Mouse (Mus musculus): ENCODE measurements around the gene Lag3. TPM values are rescaled to one million over a fixed set of nuclear protein-coding genes. Genes with fewer than 3 reads are reported as not detected.

The Lag3 gene
- polyA plus RNA-seq, 1 experiment from 2014 or later = 2.2 TPM

DNA sequence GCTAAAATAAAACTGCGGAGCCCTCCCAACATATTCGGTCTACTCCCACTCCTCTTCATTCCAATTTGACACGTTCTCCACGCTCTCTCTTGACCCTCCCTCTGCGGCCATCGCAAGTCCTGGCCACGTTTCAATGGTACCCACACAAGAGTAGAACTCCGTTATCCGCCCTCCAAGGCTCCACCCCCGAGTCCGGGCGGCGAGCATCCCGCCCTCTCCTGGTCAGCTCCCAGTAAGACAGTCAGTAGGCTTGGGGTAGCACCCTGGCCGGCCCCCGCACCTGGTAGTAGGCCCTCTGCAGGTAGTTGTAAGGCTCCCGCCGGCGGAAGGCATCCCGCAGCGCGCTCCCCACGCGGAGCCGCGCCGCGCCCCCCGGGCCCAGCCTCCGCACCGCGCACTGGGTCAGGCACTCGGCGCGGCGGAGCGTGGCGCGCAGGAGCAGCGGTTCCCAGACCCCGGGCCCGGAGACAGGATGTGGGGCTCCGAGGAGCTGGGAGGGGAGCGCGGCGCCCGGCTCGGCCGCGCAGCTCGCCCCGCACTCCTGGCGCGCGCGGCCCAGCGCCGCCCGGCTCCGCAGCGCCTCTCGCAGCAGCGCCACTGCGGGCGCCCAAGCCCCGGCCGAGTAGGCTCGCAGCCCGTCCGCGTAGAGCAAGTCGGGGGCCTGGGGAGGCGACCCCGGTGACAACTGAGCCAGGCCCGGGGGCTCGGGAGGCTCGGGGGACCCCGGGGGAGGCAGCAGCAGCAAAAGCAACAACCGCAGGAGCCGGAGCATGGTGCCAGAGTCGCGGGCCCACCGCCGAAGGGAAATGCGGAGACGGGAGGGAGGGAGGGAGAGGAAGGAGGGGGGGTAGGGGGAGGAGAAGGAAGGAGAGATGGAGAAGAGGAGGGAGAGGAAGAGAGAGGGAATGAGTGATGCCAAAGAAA is 54.3 kb downstream of the Lag3 start, which contains the start of gene P3h3:
TSS of gene P3h3 (minus strand) at position 837 of the 924 bp plus-strand sequence.
- no peaks in the 10 kb centered on the region for H3K9me3 ChIP-seq
- peaks cover 44% of the 10 kb centered on the region for H3K4me1 ChIP-seq (replicated peaks)
- peak within 1 kb of the TSS; percentile 86 for H3K4me3 ChIP-seq (replicated peaks)
- peak; percentile 83 for ATAC-seq (ENCODE audit: insufficient number of reproducible peaks, insufficient read depth, low FRiP score, low TSS enrichment, low read depth)
- WGBS = under 1% methylated on average over 83 of the region's 86 CpGs
- H3K36me3 ChIP-seq = peaks cover 32% of the 10 kb centered on the region
- H3K4me2 ChIP-seq = peak within 1 kb of the TSS; percentile 80
- peak within 1 kb of the TSS; percentile 99 for H3K27ac ChIP-seq
- peak within 1 kb of the TSS; percentile 99 for H3K9ac ChIP-seq (replicated peaks)
- H3K27me3 ChIP-seq = peaks cover 12% of the 10 kb centered on the region; the same call in 1 of the 2 replicates

DNA sequence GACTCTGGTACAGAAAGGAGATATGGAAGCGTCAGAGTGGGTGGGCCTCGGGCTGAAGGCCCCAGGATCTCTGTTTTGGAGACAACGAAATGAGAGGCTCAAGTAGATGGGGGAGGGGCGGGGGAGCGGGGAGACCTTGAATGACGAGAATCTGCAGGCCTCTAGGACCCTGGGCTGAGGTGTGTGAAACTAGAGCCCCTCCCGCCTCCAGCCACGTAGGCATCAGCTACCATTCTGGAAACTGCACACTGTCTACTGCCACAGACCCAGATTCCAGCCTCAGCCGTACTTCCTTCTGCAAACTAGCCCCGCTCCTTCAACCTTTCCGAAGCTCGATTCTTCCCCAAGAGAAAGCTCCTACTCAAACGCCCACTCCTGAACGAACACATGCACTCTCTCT is 55.2 kb downstream of the Lag3 start:
- 5% methylated on average over 14 of the region's 14 CpGs for whole genome bisulfite sequencing
- peak; percentile 72 for ATAC-seq (ENCODE audit: insufficient number of reproducible peaks, insufficient read depth, low FRiP score, low TSS enrichment, low read depth)
- peaks cover 35% of the 10 kb centered on the region for H3K4me1 ChIP-seq (replicated peaks)

DNA sequence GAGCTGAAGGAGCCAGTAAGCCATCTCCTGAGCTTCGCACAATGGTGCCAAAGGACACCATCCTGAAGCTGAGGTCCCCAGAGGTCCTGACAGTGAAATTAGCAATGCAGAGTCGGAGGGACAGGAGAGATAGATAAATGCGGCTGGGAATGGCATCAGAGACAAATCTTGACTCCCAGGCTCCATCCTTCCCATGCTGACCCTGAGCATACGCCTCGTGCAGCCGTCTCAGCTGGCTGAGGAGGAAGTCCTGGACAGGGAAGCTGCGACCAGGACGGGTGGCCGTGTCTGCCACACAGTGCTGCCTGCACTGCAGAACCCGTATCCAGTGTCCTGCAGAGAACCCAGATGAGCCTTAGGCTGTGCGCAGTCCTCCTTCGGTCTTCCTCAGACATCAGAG is 56.9 kb downstream of the Lag3 start:
- no peaks in the 10 kb centered on the region for H3K9me3 ChIP-seq
- peaks cover 27% of the 10 kb centered on the region for H3K4me1 ChIP-seq (replicated peaks)
- peaks cover 4% of the 10 kb centered on the region; the same call in 1 of the 2 replicates for H3K27me3 ChIP-seq
- 75% methylated on average over 12 of the region's 12 CpGs for WGBS
- H3K27ac ChIP-seq = no peak overlapping the region
- no peak overlapping the region for H3K4me2 ChIP-seq
- H3K36me3 ChIP-seq = peaks cover 50% of the 10 kb centered on the region
- no peak for ATAC-seq (ENCODE audit: insufficient number of reproducible peaks, insufficient read depth, low FRiP score, low TSS enrichment, low read depth)
- H3K4me3 ChIP-seq (replicated peaks) = no peak overlapping the region
- H3K9ac ChIP-seq (replicated peaks) = no peak overlapping the region

More for the DNA sequence above, 55.2 kb downstream of the Lag3 start:
- Histone ChIP-seq H3K27me3 (peaks cover 4% of the 10 kb centered on the region; the same call in 1 of the 2 replicates), H3K27ac (peak overlapping the region; percentile 99), H3K36me3 (peaks cover 39% of the 10 kb centered on the region), H3K9me3 (no peaks in the 10 kb centered on the region), H3K4me3 (replicated peaks) (peak overlapping the region; percentile 86), H3K4me2 (peak overlapping the region; percentile 80), H3K9ac (replicated peaks) (peak overlapping the region; percentile 99)

Other genes starting within 250 kb of the Lag3 start
- 46.9 and 49.1 TPM in 2 replicates for gene Lpcat3, start 248.7 kb downstream of the Lag3 start, polyA plus RNA-seq (2016; fragmentation: Nextera tagmentation; extraction: Ambion mirVana)
- 199 and 219 TPM in 2 replicates for gene Emg1, start 199.5 kb downstream of the Lag3 start, polyA plus RNA-seq (2016; fragmentation: Nextera tagmentation; extraction: Ambion mirVana)
- gene Phb2, start 199.4 kb downstream of the Lag3 start, polyA plus RNA-seq (2016; fragmentation: Nextera tagmentation; extraction: Ambion mirVana) = 358 and 367 TPM in 2 replicates
- gene Ptpn6, start 173.0 kb downstream of the Lag3 start, polyA plus RNA-seq (2016; fragmentation: Nextera tagmentation; extraction: Ambion mirVana) = 6.0 and 6.4 TPM in 2 replicates
- 479 and 511 TPM in 2 replicates for gene Grcc10, start 170.3 kb downstream of the Lag3 start, polyA plus RNA-seq (2016; fragmentation: Nextera tagmentation; extraction: Ambion mirVana)
- not detected in 2 replicates for gene Gm45234, start 155.7 kb downstream of the Lag3 start, polyA plus RNA-seq (2016; fragmentation: Nextera tagmentation; extraction: Ambion mirVana)
- 17.1 and 17.4 TPM in 2 replicates for gene Atn1, start 155.2 kb downstream of the Lag3 start, polyA plus RNA-seq (2016; fragmentation: Nextera tagmentation; extraction: Ambion mirVana)
- gene Eno2, start 142.0 kb downstream of the Lag3 start, polyA plus RNA-seq (2016; fragmentation: Nextera tagmentation; extraction: Ambion mirVana) = 4.8 TPM in 2 replicates
- gene Lrrc23, start 132.0 kb downstream of the Lag3 start, polyA plus RNA-seq (2016; fragmentation: Nextera tagmentation; extraction: Ambion mirVana) = 0.38 and 0.88 TPM in 2 replicates
- 8.7 and 9.1 TPM in 2 replicates for gene Spsb2, start 103.0 kb downstream of the Lag3 start, polyA plus RNA-seq (2016; fragmentation: Nextera tagmentation; extraction: Ambion mirVana)
- gene Tpi1, start 97.4 kb downstream of the Lag3 start, polyA plus RNA-seq (2016; fragmentation: Nextera tagmentation; extraction: Ambion mirVana) = 714 and 740 TPM in 2 replicates
- 191 and 196 TPM in 2 replicates for gene Usp5, start 82.2 kb downstream of the Lag3 start, polyA plus RNA-seq (2016; fragmentation: Nextera tagmentation; extraction: Ambion mirVana)
- 200 and 202 TPM in 2 replicates for gene Cdca3, start 82.2 kb downstream of the Lag3 start, polyA plus RNA-seq (2016; fragmentation: Nextera tagmentation; extraction: Ambion mirVana)
- 0.81 and 1.0 TPM in 2 replicates for gene Gnb3, start 71.4 kb downstream of the Lag3 start, polyA plus RNA-seq (2016; fragmentation: Nextera tagmentation; extraction: Ambion mirVana)
- gene P3h3, start 54.0 kb downstream of the Lag3 start, polyA plus RNA-seq (2016; fragmentation: Nextera tagmentation; extraction: Ambion mirVana) = 59.8 and 61.4 TPM in 2 replicates
- gene Gpr162, start 47.7 kb downstream of the Lag3 start, polyA plus RNA-seq (2016; fragmentation: Nextera tagmentation; extraction: Ambion mirVana) = 2.5 and 2.7 TPM in 2 replicates
- 0.15 TPM in 1 of 2 replicates, not detected in the other for gene Cd4, start 23.5 kb downstream of the Lag3 start, polyA plus RNA-seq (2016; fragmentation: Nextera tagmentation; extraction: Ambion mirVana)
- 325 and 346 TPM in 2 replicates for gene Ptms, start 8.4 kb upstream of the Lag3 start, polyA plus RNA-seq (2016; fragmentation: Nextera tagmentation; extraction: Ambion mirVana)
- 401 and 407 TPM in 2 replicates for gene Mlf2, start 19.7 kb upstream of the Lag3 start, polyA plus RNA-seq (2016; fragmentation: Nextera tagmentation; extraction: Ambion mirVana)
- gene Cops7a, start 53.8 kb upstream of the Lag3 start, polyA plus RNA-seq (2016; fragmentation: Nextera tagmentation; extraction: Ambion mirVana) = 114 and 124 TPM in 2 replicates
- 5.0 and 5.8 TPM in 2 replicates for gene Pianp, start 85.0 kb upstream of the Lag3 start, polyA plus RNA-seq (2016; fragmentation: Nextera tagmentation; extraction: Ambion mirVana)
- 18.5 and 24.7 TPM in 2 replicates for gene Zfp384, start 97.4 kb upstream of the Lag3 start, polyA plus RNA-seq (2016; fragmentation: Nextera tagmentation; extraction: Ambion mirVana)
- 170 and 177 TPM in 2 replicates for gene Ing4, start 128.1 kb upstream of the Lag3 start, polyA plus RNA-seq (2016; fragmentation: Nextera tagmentation; extraction: Ambion mirVana)
- gene Acrbp, start 138.0 kb upstream of the Lag3 start, polyA plus RNA-seq (2016; fragmentation: Nextera tagmentation; extraction: Ambion mirVana) = 17.6 and 18.3 TPM in 2 replicates
- gene Lpar5, start 156.2 kb upstream of the Lag3 start, polyA plus RNA-seq (2016; fragmentation: Nextera tagmentation; extraction: Ambion mirVana) = 0.18 and 0.20 TPM in 2 replicates
- 106 and 109 TPM in 2 replicates for gene Chd4, start 184.3 kb upstream of the Lag3 start, polyA plus RNA-seq (2016; fragmentation: Nextera tagmentation; extraction: Ambion mirVana)
- 65.8 and 72.6 TPM in 2 replicates for gene Nop2, start 220.2 kb upstream of the Lag3 start, polyA plus RNA-seq (2016; fragmentation: Nextera tagmentation; extraction: Ambion mirVana)
- 24.6 and 27.1 TPM in 2 replicates for gene Iffo1, start 233.5 kb upstream of the Lag3 start, polyA plus RNA-seq (2016; fragmentation: Nextera tagmentation; extraction: Ambion mirVana)